Mouse (Mus musculus): ENCODE measurements around the gene Gpr37l1.
"Not testable (repeated sequence)": the region's sequence is repeated elsewhere in the genome, so short reads cannot be mapped to it uniquely, and the experiment has no call there.

Gpr37l1 gene

DNA sequence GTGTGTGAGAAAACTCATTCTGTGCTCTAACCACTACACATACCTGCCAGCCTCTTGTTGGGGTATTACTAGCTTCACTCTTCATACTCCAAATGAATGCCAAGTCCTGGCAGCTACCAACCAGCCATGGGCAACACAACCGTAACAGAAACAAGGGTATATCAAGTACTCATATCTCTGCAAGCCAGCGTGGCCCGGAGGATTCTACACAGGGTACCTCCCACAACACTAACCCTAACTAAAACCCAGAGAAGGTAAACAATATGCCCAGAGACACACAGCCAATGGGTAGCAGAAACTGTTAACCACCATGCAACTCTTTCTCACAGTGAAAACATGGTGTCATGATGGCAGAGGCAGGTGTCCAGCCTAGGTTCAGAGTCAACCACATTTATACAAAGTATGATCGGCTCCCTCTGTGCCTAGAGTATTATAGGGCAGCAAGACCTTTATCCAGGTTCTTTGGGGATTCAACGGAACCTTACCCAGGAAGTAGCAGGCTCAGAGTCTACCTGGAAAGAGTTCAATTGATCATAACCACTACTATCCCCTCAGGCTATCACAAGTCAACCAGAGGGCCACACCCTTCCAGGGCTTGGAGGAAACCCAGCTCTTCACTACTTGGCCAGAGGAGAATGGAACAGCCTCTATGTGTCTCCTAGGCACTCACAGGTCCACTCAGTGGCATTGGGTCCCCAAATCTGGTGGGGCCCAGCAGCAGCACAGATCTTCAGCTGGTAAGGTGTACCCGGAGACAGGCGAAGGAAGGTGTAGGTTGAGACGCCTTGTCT is 42.7 kb downstream of the Gpr37l1 start:
- no peak for DNase-seq (ENCODE audit: low read depth)

DNA sequence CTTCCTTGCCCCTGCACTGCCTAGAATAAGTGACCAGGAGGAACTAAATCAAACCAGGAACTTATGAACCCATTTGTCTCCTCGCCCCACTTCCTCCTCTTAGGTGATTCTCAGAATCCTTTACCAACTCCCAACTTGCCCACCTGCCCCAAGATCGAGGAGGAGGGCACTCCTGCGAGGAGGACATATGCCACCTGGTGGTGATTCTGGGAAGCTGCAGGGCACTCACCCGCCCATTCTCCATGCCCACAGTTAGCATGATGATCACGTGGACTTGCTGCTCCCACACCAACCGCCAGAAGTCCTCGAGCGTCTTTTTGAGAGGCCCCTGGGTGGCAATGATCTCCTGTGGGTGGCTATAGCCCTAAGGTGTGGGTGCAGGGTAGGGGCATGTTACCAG is 54.8 kb downstream of the Gpr37l1 start:
- DNase-seq (ENCODE audit: low read depth) = no peak

GRCm38 (mm10) chr1:135111271-135111670 is 56.2 kb downstream of the Gpr37l1 start:
- not testable (repeated sequence) for DNase-seq (ENCODE audit: low read depth)
